Mouse (Mus musculus) ES-Bruce4 (cell line): Measurements from ENCODE around the gene Gpm6b.

Experiments
- CTCF ChIP-seq: IDR thresholded peaks from one replicate; pipeline ENCODE4 v1.8.1; 2011; ENCODE audit warnings: low read depth, low read length
- POLR2A ChIP-seq: IDR thresholded peaks from one replicate; pipeline ENCODE4 v1.8.1; 2011; ENCODE audit warnings: low read length; ENCODE audit not compliant: insufficient read depth

DNA sequence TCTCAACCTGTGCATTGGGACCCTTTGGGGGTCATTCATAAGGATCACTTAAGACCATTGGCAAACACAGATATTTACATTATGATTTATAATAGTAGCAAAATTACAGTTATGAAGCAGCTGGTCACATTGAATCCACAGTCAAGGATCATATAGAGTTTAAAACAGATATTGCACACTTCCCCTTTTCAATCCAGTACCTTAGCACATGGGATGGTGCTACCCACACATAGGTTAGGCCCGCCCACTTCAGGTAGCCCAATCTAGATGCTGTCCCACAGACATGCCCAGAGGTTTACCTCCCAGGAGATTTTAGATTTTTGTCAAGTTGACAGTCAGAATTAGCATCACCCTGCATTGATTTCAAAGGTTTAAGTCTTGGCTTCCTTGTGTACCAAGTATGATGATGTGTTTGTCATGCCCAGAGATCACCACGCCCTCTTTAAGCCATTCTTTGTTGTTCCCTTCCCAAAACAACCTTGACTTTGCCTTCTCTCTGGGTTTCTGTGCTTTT, 121.3 kb downstream of the Gpm6b start:
- TF ChIP-seq CTCF (no peak), POLR2A (no peak)
